Mouse (Mus musculus) limb, embryonic 14.5 days (tissue): ENCODE data around the gene Zgrf1. TPM values are rescaled to one million over a fixed set of nuclear protein-coding genes. Genes with fewer than 3 reads are reported as not detected.

Source experiments
- ATAC-seq: fragments of 200-750 bp; cut with Nextera tagmentation; 2 replicates; pipeline ENCODE4 v1.8.0; 2017; ENCODE audit warnings: low read depth, moderate number of reproducible peaks, moderate TSS enrichment; ENCODE audit not compliant: low FRiP score
- DNase-seq: peaks from one replicate; pipeline ENCODE4 v3.0.0-alpha.2; 2015; ENCODE audit warnings: low spot score
- H3K27ac ChIP-seq: fragments of 300-500 bp; sonication (generic); replicated peaks from 2 replicates; pipeline ENCODE4 v1.5.1; 2014; ENCODE audit warnings: low read depth, mild to moderate bottlenecking, low read length, moderate library complexity, mixed read lengths
- H3K27me3 ChIP-seq: fragments of 300-500 bp; sonication (generic); 2 replicates; pipeline ENCODE4 v1.6.1; 2014; ENCODE audit warnings: low read length, mixed read lengths; ENCODE audit not compliant: control insufficient read depth, insufficient read depth
- H3K36me3 ChIP-seq: fragments of 300-500 bp; sonication (generic); 2 replicates; pipeline ENCODE4 v1.6.1; 2014; ENCODE audit warnings: mild to moderate bottlenecking, low read length, moderate library complexity, mixed read lengths; ENCODE audit not compliant: control insufficient read depth, insufficient read depth
- H3K4me1 ChIP-seq: fragments of 300-500 bp; sonication (generic); 2 replicates; pipeline ENCODE4 v1.6.1; 2014; ENCODE audit warnings: antibody characterized with exemption, low read length, mixed read lengths; ENCODE audit not compliant: control insufficient read depth, insufficient read depth
- H3K4me2 ChIP-seq: fragments of 300-500 bp; sonication (generic); replicated peaks from 2 replicates; pipeline ENCODE4 v1.6.1; 2014; ENCODE audit warnings: low read depth, mild to moderate bottlenecking, low read length, moderate library complexity; ENCODE audit not compliant: severe bottlenecking
- H3K4me3 ChIP-seq: fragments of 300-500 bp; sonication (generic); replicated peaks from 2 replicates; pipeline ENCODE4 v1.5.1; 2014; ENCODE audit warnings: low read length
- H3K9ac ChIP-seq: fragments of 300-500 bp; sonication (generic); 2 replicates; pipeline ENCODE4 v1.6.1; 2014; ENCODE audit warnings: mild to moderate bottlenecking, low read depth, low read length, moderate library complexity; ENCODE audit not compliant: severe bottlenecking
- H3K9me3 ChIP-seq: fragments of 300-500 bp; sonication (generic); 2 replicates; pipeline ENCODE4 v1.6.1; 2016; ENCODE audit warnings: low read length; ENCODE audit not compliant: control insufficient read depth
- POLR2A ChIP-seq: fragments of 200-500 bp; IDR thresholded peaks from 2 replicates; pipeline ENCODE4 v1.8.0; 2012; ENCODE audit warnings: inconsistent platforms, mild to moderate bottlenecking, moderate library complexity, borderline replicate concordance; ENCODE audit not compliant: insufficient read depth, insufficient read length; ENCODE audit errors: extremely low read depth
- WGBS: fragments of 180-500 bp; shearing (Covaris S2); extraction: QIAGEN DNeasy Blood & Tissue Kit; methylation state at CpG from one replicate; pipeline ENCODE4 v1.1.7; 2014; 5-methylcytosine and 5-hydroxymethylcytosine counted together
- polyA plus RNA-seq, 2 experiments: library from polyadenylated mRNA; depleted of rRNA in 1 of 2; stranded (reverse) in 1 of 2; unstranded in 1 of 2; fragments of >200 nt; fragmentation: Nextera tagmentation in 1 of 2; extraction: Ambion mirVana in 1 of 2; gene quantifications; 2 replicates each; pipeline versions ENCODE4 v1.2.1 to v1.2.3; 2012 to 2014

Gene Zgrf1
- 12.6 and 14.1 TPM in 2 replicates for polyA plus RNA-seq (2012; rRNA removed)
- 7.6 and 8.1 TPM in 2 replicates for polyA plus RNA-seq (2014; fragmentation: Nextera tagmentation; extraction: Ambion mirVana)

DNA sequence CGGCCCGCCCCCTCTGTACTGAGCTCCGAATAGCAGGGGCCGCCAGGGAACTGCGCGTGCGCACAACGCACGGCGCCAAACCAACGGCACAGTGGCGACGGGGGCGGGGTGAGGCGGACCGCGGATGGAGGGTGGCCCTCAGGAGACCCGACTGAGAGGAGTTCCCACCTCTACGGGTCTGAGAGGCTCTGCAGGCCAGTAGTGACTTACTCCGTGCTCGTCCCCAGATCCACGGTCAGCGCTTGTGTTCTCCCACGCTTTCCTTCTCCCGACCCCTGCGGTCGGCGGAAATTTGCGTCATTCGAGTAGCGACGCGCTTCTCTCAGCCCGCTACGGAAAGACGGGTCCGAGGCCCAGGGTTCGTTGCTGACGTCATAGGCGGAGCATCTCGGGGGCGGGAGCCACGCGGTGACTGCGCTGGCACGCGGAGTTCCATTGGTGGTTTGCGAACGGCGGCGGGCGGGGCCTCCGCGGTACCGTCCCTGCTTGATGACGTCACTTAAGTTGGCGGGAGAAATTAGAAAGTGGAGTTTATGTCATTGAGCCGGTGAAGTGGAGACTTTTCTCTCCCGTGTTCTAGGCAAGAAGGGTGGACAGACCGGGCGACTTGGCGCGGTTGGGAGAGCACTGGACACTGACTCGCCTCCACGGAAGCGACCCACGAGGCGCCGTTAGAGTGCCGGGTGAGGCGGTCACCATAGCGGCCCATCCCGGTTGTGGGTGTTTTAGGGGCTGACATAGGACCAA lies at the start of gene Zgrf1, which contains the start of gene Larp7:
TSS of gene Zgrf1 (plus strand) at position 517 of the 747 bp plus-strand sequence.
TSS of gene Larp7 (minus strand) at position 377 of the 747 bp plus-strand sequence.
- WGBS, result under 1% methylated on average over 72 of the region's 73 CpGs
- H3K27ac ChIP-seq, result peak within 1 kb of the TSS; percentile 93
- no peaks in the 10 kb centered on the region for H3K9me3 ChIP-seq
- peak; percentile 77; the same call in 1 of the 2 replicates for TF ChIP-seq POLR2A
- H3K27me3 ChIP-seq, result no peaks in the 10 kb centered on the region
- peak within 1 kb of the TSS; percentile 75 for H3K9ac ChIP-seq
- peak within 1 kb of the TSS; percentile 64 for H3K4me2 ChIP-seq
- DNase-seq (peak; percentile 98), ATAC-seq (peak; percentile 99)
- peaks cover 14% of the 10 kb centered on the region for H3K36me3 ChIP-seq
- peak within 1 kb of the TSS; percentile 74 for H3K4me3 ChIP-seq
- peaks cover 5% of the 10 kb centered on the region; the same call in 1 of the 2 replicates for H3K4me1 ChIP-seq

DNA sequence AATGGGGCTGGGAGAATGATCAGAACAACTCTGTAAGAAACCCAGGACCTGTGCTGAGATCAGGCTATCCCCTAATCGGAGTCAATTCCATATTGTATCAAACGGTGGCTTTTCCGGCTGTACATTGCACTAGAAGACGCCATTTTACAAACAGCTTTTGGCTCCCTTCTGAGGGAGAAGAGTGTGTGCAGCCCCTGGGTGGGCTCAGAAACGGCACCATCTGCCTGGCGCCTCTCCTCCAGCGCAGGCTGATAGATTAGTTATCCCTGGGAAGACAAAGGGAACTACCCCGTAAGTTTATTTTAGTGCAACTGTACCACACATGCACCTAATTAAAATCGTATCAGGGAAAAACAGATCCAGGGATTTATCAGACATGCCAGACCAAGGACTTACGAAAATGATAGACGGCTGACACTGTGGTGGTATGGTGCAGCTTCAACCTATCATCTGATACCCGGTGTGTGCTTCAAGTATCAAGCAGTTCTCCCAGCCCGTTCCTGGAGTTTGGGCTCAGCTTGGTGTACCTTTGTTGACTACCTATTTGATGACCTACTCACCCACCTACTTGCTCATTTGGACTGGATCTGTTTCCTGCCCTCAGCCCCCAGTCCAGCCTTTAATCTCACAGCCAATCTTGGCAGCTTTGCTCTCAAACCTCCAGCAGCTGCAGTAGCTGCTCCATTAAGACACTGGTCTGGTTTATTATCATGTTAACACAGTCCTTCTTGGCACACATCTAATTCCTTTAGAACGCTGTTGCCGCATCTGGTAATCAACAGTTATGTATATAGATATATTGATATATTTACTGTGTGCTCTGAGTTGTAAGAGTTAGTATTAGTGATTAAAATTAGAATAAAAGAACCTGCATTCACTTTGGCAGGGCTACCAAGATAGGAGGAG lies 45.2 kb upstream of the Zgrf1 start:
- Histone ChIP-seq H3K36me3 (no peaks in the 10 kb centered on the region), H3K4me1 (no peaks in the 10 kb centered on the region), H3K27me3 (no peaks in the 10 kb centered on the region), H3K4me3 (no peak overlapping the region), H3K9ac (no peak overlapping the region), H3K4me2 (no peak overlapping the region), H3K27ac (no peak overlapping the region), H3K9me3 (no peaks in the 10 kb centered on the region)
- no peak for TF ChIP-seq POLR2A
- no peak for ATAC-seq
- WGBS, result 62% methylated on average over 15 of the region's 15 CpGs
- DNase-seq, result no peak

DNA sequence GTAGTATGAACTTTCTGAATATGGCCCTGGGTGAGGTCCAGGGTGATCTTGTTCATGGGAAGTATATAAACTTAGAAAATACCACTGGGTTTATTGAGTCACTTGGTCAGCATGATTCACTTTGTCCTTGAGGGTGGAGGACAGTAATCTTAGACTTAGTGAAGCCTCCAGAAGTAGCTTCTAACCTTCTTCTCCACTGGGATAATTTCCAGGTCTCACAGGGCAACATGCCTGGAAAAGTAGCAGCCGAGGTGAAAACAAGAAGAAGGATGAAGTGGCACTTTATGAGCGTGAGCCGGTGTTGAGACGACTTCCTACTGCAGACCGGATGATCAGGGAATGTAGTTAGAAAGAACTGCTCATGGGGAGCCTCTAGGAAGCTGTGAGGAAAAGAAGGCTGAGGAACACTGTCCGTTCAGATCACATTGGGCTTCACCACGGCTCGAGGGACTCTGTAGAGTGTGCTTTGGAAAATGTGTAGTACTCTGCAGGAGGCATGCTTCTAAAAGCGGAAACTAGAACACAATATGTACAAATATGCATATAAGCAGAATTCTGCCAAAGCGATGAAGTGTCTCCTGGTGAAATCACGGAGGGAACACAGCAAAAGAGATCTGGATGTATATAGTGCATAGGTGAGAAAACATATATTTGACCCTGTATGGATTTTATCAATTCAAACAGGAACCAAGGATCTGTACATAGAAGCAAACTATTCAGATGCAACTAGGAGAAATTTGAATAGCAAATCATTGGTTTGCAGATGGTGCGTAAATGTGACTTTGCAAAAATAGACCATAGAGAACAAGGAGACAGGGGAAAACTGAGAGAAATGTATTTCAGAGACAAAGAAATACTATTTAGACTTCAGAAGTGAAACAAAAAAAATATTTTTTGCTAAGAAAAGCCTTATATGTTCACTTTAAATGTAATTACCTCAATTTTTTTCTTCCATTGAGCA lies 41.2 kb upstream of the Zgrf1 start:
- no peak for TF ChIP-seq POLR2A
- Histone ChIP-seq H3K4me2 (no peak overlapping the region), H3K27me3 (no peaks in the 10 kb centered on the region), H3K36me3 (no peaks in the 10 kb centered on the region), H3K27ac (no peak overlapping the region), H3K4me3 (no peak overlapping the region), H3K9ac (no peak overlapping the region), H3K4me1 (no peaks in the 10 kb centered on the region), H3K9me3 (no peaks in the 10 kb centered on the region)
- no peak for ATAC-seq
- WGBS, result 76% methylated on average over 12 of the region's 12 CpGs
- DNase-seq, result no peak

DNA sequence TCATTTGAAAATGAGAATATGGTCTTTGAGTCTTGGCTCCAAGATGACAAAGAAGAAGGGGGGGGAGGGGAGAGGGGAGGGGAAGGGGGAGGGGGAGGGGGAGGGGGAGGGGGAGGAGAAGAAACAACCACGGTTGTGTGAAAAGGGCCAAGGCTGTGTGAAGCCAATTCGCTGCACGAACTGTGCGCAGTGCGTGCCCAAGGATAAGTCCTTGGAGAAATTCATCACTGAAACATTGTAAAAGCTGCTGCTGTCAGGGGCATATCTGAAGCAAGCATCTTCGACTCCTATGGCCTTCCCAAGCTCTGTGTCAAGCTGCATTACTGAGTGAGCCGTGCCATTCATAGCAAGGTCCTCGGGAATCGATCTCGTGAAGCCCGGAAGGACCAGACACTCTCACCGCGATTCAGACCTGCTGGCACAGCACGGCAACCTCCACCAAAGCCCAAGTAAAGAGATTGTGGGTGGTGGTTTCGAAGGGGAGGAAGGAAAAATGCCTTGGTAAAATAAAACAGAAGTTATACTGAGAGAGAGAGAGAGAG lies 40.4 kb upstream of the Zgrf1 start:
- Histone ChIP-seq H3K4me2 (no peak overlapping the region), H3K9me3 (no peaks in the 10 kb centered on the region), H3K36me3 (no peaks in the 10 kb centered on the region), H3K9ac (no peak overlapping the region), H3K27ac (no peak overlapping the region), H3K27me3 (no peaks in the 10 kb centered on the region), H3K4me1 (no peaks in the 10 kb centered on the region), H3K4me3 (no peak overlapping the region)
- DNase-seq (no peak), ATAC-seq (no peak)
- WGBS, result 75% methylated on average over 15 of the region's 15 CpGs
- no peak for TF ChIP-seq POLR2A
